Mouse (Mus musculus): ENCODE data around the gene Mpped2. TPM values are rescaled to one million over a fixed set of nuclear protein-coding genes. Genes with fewer than 3 reads are reported as not detected.

The Mpped2 gene
- polyA plus RNA-seq, 1 experiment from 2014 or later = 134 TPM

GRCm38 (mm10) chr2:106797855-106798254 is 104.8 kb downstream of the Mpped2 start:
- no peak overlapping the region for H3K9ac ChIP-seq (replicated peaks)
- 20% methylated on average over 3 of the region's 3 CpGs for WGBS
- no peak for ATAC-seq (ENCODE audit: insufficient number of reproducible peaks, insufficient read depth, low FRiP score, low TSS enrichment, low read depth)
- peaks cover 41% of the 10 kb centered on the region for H3K4me1 ChIP-seq (replicated peaks)
- H3K4me2 ChIP-seq = no peak overlapping the region
- H3K4me3 ChIP-seq (replicated peaks) = no peak overlapping the region
- no peaks in the 10 kb centered on the region for H3K27me3 ChIP-seq
- no peaks in the 10 kb centered on the region for H3K9me3 ChIP-seq
- no peaks in the 10 kb centered on the region for H3K36me3 ChIP-seq
- no peak overlapping the region for H3K27ac ChIP-seq

GRCm38 (mm10) chr2:106798824-106799223 is 105.8 kb downstream of the Mpped2 start:
- Histone ChIP-seq H3K27ac (no peak overlapping the region), H3K9ac (replicated peaks) (no peak overlapping the region), H3K4me2 (no peak overlapping the region), H3K4me1 (replicated peaks) (peaks cover 41% of the 10 kb centered on the region), H3K36me3 (no peaks in the 10 kb centered on the region), H3K4me3 (replicated peaks) (no peak overlapping the region), H3K27me3 (no peaks in the 10 kb centered on the region), H3K9me3 (no peaks in the 10 kb centered on the region)
- 64% methylated on average over 4 of the region's 4 CpGs for WGBS
- no peak for ATAC-seq (ENCODE audit: insufficient number of reproducible peaks, insufficient read depth, low FRiP score, low TSS enrichment, low read depth)

GRCm38 (mm10) chr2:106815898-106816297 is 122.8 kb downstream of the Mpped2 start:
- no peak for ATAC-seq (ENCODE audit: insufficient number of reproducible peaks, insufficient read depth, low FRiP score, low TSS enrichment, low read depth)

GRCm38 (mm10) chr2:106821292-106821691 is 128.2 kb downstream of the Mpped2 start:
- WGBS = 46% methylated on average over 8 of the region's 8 CpGs
- peaks cover 24% of the 10 kb centered on the region for H3K4me1 ChIP-seq (replicated peaks)
- H3K9me3 ChIP-seq = no peaks in the 10 kb centered on the region
- no peak overlapping the region for H3K9ac ChIP-seq (replicated peaks)
- no peaks in the 10 kb centered on the region; the same call in 1 of the 2 replicates for H3K36me3 ChIP-seq
- H3K4me3 ChIP-seq (replicated peaks) = no peak overlapping the region
- no peak overlapping the region for H3K4me2 ChIP-seq
- H3K27me3 ChIP-seq = no peaks in the 10 kb centered on the region
- H3K27ac ChIP-seq = no peak overlapping the region
- no peak for ATAC-seq (ENCODE audit: insufficient number of reproducible peaks, insufficient read depth, low FRiP score, low TSS enrichment, low read depth)

More at GRCm38 (mm10) chr2:106815898-106816297, 122.8 kb downstream of the Mpped2 start:
- WGBS = 86% methylated on average over 3 of the region's 3 CpGs
- H3K36me3 ChIP-seq = no peaks in the 10 kb centered on the region; the same call in 1 of the 2 replicates
- H3K9me3 ChIP-seq = no peaks in the 10 kb centered on the region; the same call in 1 of the 2 replicates
- no peaks in the 10 kb centered on the region for H3K27me3 ChIP-seq
- H3K4me3 ChIP-seq (replicated peaks) = no peak overlapping the region
- H3K4me2 ChIP-seq = no peak overlapping the region
- H3K9ac ChIP-seq (replicated peaks) = no peak overlapping the region
- H3K4me1 ChIP-seq (replicated peaks) = peaks cover 13% of the 10 kb centered on the region
- H3K27ac ChIP-seq = no peak overlapping the region

- H3K4me3 ChIP-seq (replicated peaks) = no peak overlapping the region
- ATAC-seq (ENCODE audit: insufficient number of reproducible peaks, insufficient read depth, low FRiP score, low TSS enrichment, low read depth) = no peak
- no peak overlapping the region for H3K4me2 ChIP-seq
- 0 out of 2 replicates have a peak overlapping the region, but pooled peaks have one; percentile 26 for H3K27ac ChIP-seq
- no peaks in the 10 kb centered on the region; the same call in 1 of the 2 replicates for H3K36me3 ChIP-seq
- H3K27me3 ChIP-seq = no peaks in the 10 kb centered on the region
- H3K9me3 ChIP-seq = no peaks in the 10 kb centered on the region
- peaks cover 24% of the 10 kb centered on the region for H3K4me1 ChIP-seq (replicated peaks)
- 56% methylated on average over 6 of the region's 6 CpGs for WGBS
- no peak overlapping the region for H3K9ac ChIP-seq (replicated peaks)
These were observed 128.8 kb downstream of the Mpped2 start for GRCm38 (mm10) chr2:106821883-106822282.

- 11% methylated on average over 5 of the region's 5 CpGs for WGBS
- H3K9ac ChIP-seq (replicated peaks) = no peak overlapping the region
- H3K4me1 ChIP-seq (replicated peaks) = peaks cover 24% of the 10 kb centered on the region
- H3K9me3 ChIP-seq = no peaks in the 10 kb centered on the region
- no peak for ATAC-seq (ENCODE audit: insufficient number of reproducible peaks, insufficient read depth, low FRiP score, low TSS enrichment, low read depth)
- H3K4me3 ChIP-seq (replicated peaks) = no peak overlapping the region
- H3K4me2 ChIP-seq = no peak overlapping the region
- no peak overlapping the region for H3K27ac ChIP-seq
- no peaks in the 10 kb centered on the region for H3K27me3 ChIP-seq
- H3K36me3 ChIP-seq = no peaks in the 10 kb centered on the region; the same call in 1 of the 2 replicates
These were observed 129.5 kb downstream of the Mpped2 start for GRCm38 (mm10) chr2:106822540-106822939.

- no peak overlapping the region for H3K4me3 ChIP-seq (replicated peaks)
- no peak overlapping the region for H3K9ac ChIP-seq (replicated peaks)
- ATAC-seq (ENCODE audit: insufficient number of reproducible peaks, insufficient read depth, low FRiP score, low TSS enrichment, low read depth) = no peak
- H3K27me3 ChIP-seq = no peaks in the 10 kb centered on the region
- H3K36me3 ChIP-seq = no peaks in the 10 kb centered on the region; the same call in 1 of the 2 replicates
- 79% methylated on average over 2 of the region's 2 CpGs for WGBS
- peaks cover 45% of the 10 kb centered on the region for H3K4me1 ChIP-seq (replicated peaks)
- H3K9me3 ChIP-seq = no peaks in the 10 kb centered on the region
- no peak overlapping the region for H3K27ac ChIP-seq
- H3K4me2 ChIP-seq = no peak overlapping the region
These were observed 132.4 kb downstream of the Mpped2 start for GRCm38 (mm10) chr2:106825461-106825860.

- ATAC-seq (ENCODE audit: insufficient number of reproducible peaks, insufficient read depth, low FRiP score, low TSS enrichment, low read depth) = no peak
- H3K36me3 ChIP-seq = no peaks in the 10 kb centered on the region; the same call in 1 of the 2 replicates
- H3K9ac ChIP-seq (replicated peaks) = no peak overlapping the region
- no peak overlapping the region for H3K4me2 ChIP-seq
- no peaks in the 10 kb centered on the region for H3K27me3 ChIP-seq
- H3K4me3 ChIP-seq (replicated peaks) = no peak overlapping the region
- H3K4me1 ChIP-seq (replicated peaks) = peaks cover 45% of the 10 kb centered on the region
- H3K27ac ChIP-seq = no peak overlapping the region
- WGBS = 90% methylated on average over 1 of the region's 1 CpGs
- no peaks in the 10 kb centered on the region for H3K9me3 ChIP-seq
These were observed 133.0 kb downstream of the Mpped2 start for GRCm38 (mm10) chr2:106826023-106826422.

GRCm38 (mm10) chr2:106826806-106827205 is 133.7 kb downstream of the Mpped2 start:
- H3K27me3 ChIP-seq = no peaks in the 10 kb centered on the region
- WGBS = 84% methylated on average over 4 of the region's 4 CpGs
- H3K4me3 ChIP-seq (replicated peaks) = no peak overlapping the region
- no peak overlapping the region for H3K9ac ChIP-seq (replicated peaks)
- no peak for ATAC-seq (ENCODE audit: insufficient number of reproducible peaks, insufficient read depth, low FRiP score, low TSS enrichment, low read depth)
- H3K4me2 ChIP-seq = no peak overlapping the region
- H3K36me3 ChIP-seq = no peaks in the 10 kb centered on the region; the same call in 1 of the 2 replicates
- H3K4me1 ChIP-seq (replicated peaks) = peaks cover 39% of the 10 kb centered on the region
- no peaks in the 10 kb centered on the region for H3K9me3 ChIP-seq
- H3K27ac ChIP-seq = no peak overlapping the region

- no peak overlapping the region for H3K9ac ChIP-seq (replicated peaks)
- peaks cover 29% of the 10 kb centered on the region for H3K4me1 ChIP-seq (replicated peaks)
- no peaks in the 10 kb centered on the region for H3K27me3 ChIP-seq
- H3K4me3 ChIP-seq (replicated peaks) = no peak overlapping the region
- H3K9me3 ChIP-seq = no peaks in the 10 kb centered on the region
- H3K4me2 ChIP-seq = no peak overlapping the region
- ATAC-seq (ENCODE audit: insufficient number of reproducible peaks, insufficient read depth, low FRiP score, low TSS enrichment, low read depth) = no peak
- H3K27ac ChIP-seq = no peak overlapping the region
- H3K36me3 ChIP-seq = no peaks in the 10 kb centered on the region; the same call in 1 of the 2 replicates
- 50% methylated on average over 12 of the region's 12 CpGs for WGBS
These were observed 135.7 kb downstream of the Mpped2 start for GRCm38 (mm10) chr2:106828573-106829310.

GRCm38 (mm10) chr2:106829420-106829819 is 136.4 kb downstream of the Mpped2 start:
- no peak overlapping the region for H3K4me2 ChIP-seq

More at GRCm38 (mm10) chr2:106829420-106829819, 136.4 kb downstream of the Mpped2 start:
- Histone ChIP-seq H3K36me3 (no peaks in the 10 kb centered on the region; the same call in 1 of the 2 replicates), H3K9me3 (no peaks in the 10 kb centered on the region), H3K4me1 (replicated peaks) (peaks cover 29% of the 10 kb centered on the region), H3K4me3 (replicated peaks) (no peak overlapping the region), H3K27me3 (no peaks in the 10 kb centered on the region), H3K9ac (replicated peaks) (no peak overlapping the region), H3K27ac (no peak overlapping the region)
- no peak for ATAC-seq (ENCODE audit: insufficient number of reproducible peaks, insufficient read depth, low FRiP score, low TSS enrichment, low read depth)
- 54% methylated on average over 4 of the region's 4 CpGs for WGBS
